Mouse (Mus musculus) heart, embryonic 13.5 days (tissue): Measurements from ENCODE around the gene Bbx. TPM values are rescaled to one million over a fixed set of nuclear protein-coding genes. Genes with fewer than 3 reads are reported as not detected.

Source experiments
- ATAC-seq: fragments of 200-750 bp; cut with Nextera tagmentation; 2 replicates; pipeline ENCODE4 v1.8.0; 2017; ENCODE audit warnings: moderate TSS enrichment; ENCODE audit not compliant: insufficient number of reproducible peaks, low FRiP score, low TSS enrichment; ENCODE audit errors: extremely low read depth
- H3K27ac ChIP-seq: fragments of 300-500 bp; sonication (generic); replicated peaks from 2 replicates; pipeline ENCODE4 v1.5.1; 2015; ENCODE audit warnings: moderate library complexity, mild to moderate bottlenecking, inconsistent platforms
- H3K27me3 ChIP-seq: fragments of 300-500 bp; sonication (generic); replicated peaks from 2 replicates; pipeline ENCODE4 v1.6.1; 2015; ENCODE audit warnings: mild to moderate bottlenecking, inconsistent platforms
- H3K36me3 ChIP-seq: fragments of 300-500 bp; sonication (generic); 2 replicates; pipeline ENCODE4 v1.6.1; 2015; ENCODE audit warnings: mild to moderate bottlenecking, inconsistent platforms
- H3K4me1 ChIP-seq: fragments of 300-500 bp; sonication (generic); 2 replicates; pipeline ENCODE4 v1.6.1; 2015; ENCODE audit warnings: inconsistent platforms
- H3K4me2 ChIP-seq: fragments of 300-500 bp; sonication (generic); 2 replicates; pipeline ENCODE4 v1.6.1; 2015; ENCODE audit warnings: inconsistent platforms, mild to moderate bottlenecking, moderate library complexity
- H3K4me3 ChIP-seq: fragments of 300-500 bp; sonication (generic); 2 replicates; pipeline ENCODE4 v1.5.1; 2015; ENCODE audit warnings: moderate library complexity, mild to moderate bottlenecking, inconsistent platforms
- H3K9ac ChIP-seq: fragments of 300-500 bp; sonication (generic); 2 replicates; pipeline ENCODE4 v1.6.1; 2015; ENCODE audit warnings: inconsistent platforms, mild to moderate bottlenecking, moderate library complexity
- H3K9me3 ChIP-seq: fragments of 300-500 bp; sonication (generic); 2 replicates; pipeline ENCODE4 v1.6.1; 2016; ENCODE audit warnings: inconsistent platforms
- WGBS: fragments of 180-500 bp; shearing (Covaris S2); methylation state at CpG from one replicate; pipeline ENCODE4 v1.1.7; 2015; ENCODE audit warnings: mixed read lengths; 5-methylcytosine and 5-hydroxymethylcytosine counted together
- polyA plus RNA-seq: library from polyadenylated mRNA; unstranded; fragments of >200 nt; fragmentation: Nextera tagmentation; extraction: Ambion mirVana; gene quantifications from 2 replicates; pipeline ENCODE4 v1.2.1, GENCODE M21; 2015

The Bbx gene
- polyA plus RNA-seq, 1 experiment from 2014 or later, result 32.0 TPM

DNA sequence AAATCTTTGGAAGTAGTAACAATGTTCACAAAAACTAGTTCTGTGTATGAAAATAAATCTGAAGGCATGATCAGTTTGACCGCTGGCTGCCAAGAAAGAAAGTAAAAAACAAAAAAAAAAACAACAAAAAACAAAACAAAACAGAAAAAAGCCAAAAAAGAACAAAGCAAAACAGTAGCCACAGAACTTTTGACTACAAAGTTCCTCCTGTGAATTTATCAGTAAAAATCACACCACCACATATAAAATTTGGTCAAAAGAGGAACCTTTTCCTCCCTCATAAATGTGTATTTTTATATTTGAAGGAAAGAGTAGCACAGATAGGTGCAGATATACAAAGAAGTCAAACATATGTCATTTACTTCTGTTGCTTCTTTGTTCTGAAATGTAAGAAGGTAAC, 239.6 kb downstream of the Bbx start:
- no peak overlapping the region for H3K4me3 ChIP-seq
- no peak for ATAC-seq

DNA sequence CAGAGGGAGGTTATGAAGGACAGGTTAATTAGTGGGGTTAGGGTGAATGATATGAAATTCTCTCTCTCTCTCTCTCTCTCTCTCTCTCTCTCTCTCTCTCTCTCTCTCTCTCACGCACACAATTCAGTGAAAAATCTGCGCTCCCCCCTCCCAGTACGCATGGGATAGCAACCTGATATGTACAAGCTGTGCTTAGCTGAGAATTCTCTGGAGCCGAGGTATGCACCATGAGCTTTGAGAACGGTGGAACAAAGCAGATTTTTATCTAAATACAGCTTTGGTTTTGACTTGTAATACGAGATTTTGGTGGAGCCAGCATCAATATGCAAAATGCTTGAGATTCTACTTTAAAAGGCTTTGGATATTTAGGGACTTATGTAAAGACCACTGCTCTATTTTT, 243.1 kb downstream of the Bbx start:
- H3K27me3 ChIP-seq, result no peaks in the 10 kb centered on the region
- H3K27ac ChIP-seq, result no peak overlapping the region
- no peaks in the 10 kb centered on the region for H3K9me3 ChIP-seq
- no peak overlapping the region for H3K4me3 ChIP-seq
- no peak overlapping the region for H3K9ac ChIP-seq
- H3K4me1 ChIP-seq, result peaks cover 35% of the 10 kb centered on the region
- no peak for ATAC-seq
- H3K36me3 ChIP-seq, result peaks cover 10% of the 10 kb centered on the region
- WGBS, result 51% methylated on average over 6 of the region's 6 CpGs
- H3K4me2 ChIP-seq, result no peak overlapping the region

More for the DNA sequence above, 239.6 kb downstream of the Bbx start:
- Histone ChIP-seq H3K9me3 (no peaks in the 10 kb centered on the region), H3K4me2 (no peak overlapping the region), H3K4me1 (peaks cover 13% of the 10 kb centered on the region), H3K9ac (no peak overlapping the region), H3K27ac (no peak overlapping the region), H3K36me3 (peaks cover 35% of the 10 kb centered on the region), H3K27me3 (no peaks in the 10 kb centered on the region)
- WGBS, result 97% methylated on average over 1 of the region's 1 CpGs

DNA sequence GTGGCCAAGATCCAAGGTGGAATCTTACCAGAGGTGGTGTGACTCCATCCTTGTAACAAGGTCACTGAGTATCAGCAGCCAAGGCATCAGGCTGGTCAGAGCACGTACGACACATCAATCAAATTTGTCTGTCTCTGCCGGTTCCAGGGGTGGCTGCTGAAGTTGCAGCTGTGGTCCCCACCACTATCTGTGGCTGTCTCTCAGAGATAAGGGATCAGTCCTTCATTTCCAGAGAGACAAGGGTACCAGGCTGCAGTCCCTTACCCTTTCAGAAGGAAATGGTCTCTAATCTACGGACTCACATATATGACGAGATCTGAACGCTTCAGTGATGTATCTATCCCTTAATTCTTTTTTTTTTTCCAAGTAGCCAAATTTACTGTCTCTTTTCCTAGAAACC, 245.6 kb downstream of the Bbx start:
- WGBS, result 44% methylated on average over 6 of the region's 6 CpGs
- no peak overlapping the region for H3K4me3 ChIP-seq

DNA sequence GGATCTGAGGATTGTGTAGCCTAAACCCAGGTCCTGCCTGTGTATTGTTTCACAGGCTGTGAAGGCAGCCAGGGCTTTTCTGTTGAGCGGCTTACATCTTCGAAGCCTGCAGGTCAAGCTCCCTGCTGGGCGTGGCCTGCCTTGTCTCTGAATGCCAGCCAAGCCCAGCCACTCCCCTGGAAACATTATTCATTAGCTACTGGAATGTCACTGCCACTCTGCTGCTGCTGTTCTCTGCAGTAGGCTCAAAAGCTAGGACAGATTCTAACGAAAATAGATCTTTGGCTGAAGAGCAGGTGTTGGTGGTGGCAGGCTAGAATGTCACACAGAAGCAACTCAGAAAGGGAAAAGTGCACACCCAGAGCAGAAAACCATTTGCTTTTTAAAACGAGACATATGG, 247.1 kb downstream of the Bbx start:
- H3K36me3 ChIP-seq, result no peaks in the 10 kb centered on the region
- peak overlapping the region; percentile 65 for H3K27ac ChIP-seq
- WGBS, result 10% methylated on average over 5 of the region's 5 CpGs
- no peak overlapping the region for H3K4me3 ChIP-seq
- no peaks in the 10 kb centered on the region for H3K9me3 ChIP-seq
- H3K9ac ChIP-seq, result no peak overlapping the region
- H3K4me1 ChIP-seq, result peaks cover 29% of the 10 kb centered on the region
- H3K27me3 ChIP-seq, result no peaks in the 10 kb centered on the region
- 0 out of 2 replicates have a peak, but pooled peaks have one; percentile 46 for ATAC-seq
- H3K4me2 ChIP-seq, result peak overlapping the region; percentile 33; the same call in 1 of the 2 replicates

More for the DNA sequence above, 245.6 kb downstream of the Bbx start:
- Histone ChIP-seq H3K4me1 (peaks cover 29% of the 10 kb centered on the region), H3K9me3 (no peaks in the 10 kb centered on the region), H3K9ac (no peak overlapping the region), H3K36me3 (no peaks in the 10 kb centered on the region), H3K4me2 (no peak overlapping the region), H3K27me3 (no peaks in the 10 kb centered on the region), H3K27ac (no peak overlapping the region)
- ATAC-seq, result no peak

DNA sequence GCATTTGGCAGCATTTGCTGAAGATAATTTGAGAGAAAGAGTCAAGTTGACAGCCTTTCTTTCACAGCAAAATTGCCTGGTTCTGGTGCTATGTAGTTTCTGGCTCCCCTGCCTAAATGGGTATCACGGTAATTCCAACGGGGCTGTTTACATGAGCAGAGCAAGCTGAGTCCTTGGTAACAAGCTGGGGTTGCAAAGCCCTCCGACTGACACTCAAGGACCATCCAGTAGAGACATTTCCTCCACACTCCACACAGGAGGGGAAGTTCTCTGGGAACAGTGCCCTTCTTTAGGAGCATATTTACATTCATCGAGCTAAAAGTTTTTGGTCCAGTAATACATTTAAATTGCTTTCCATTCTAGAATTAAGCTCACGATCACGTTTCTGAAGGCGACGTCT, 249.2 kb downstream of the Bbx start:
- Histone ChIP-seq H3K9me3 (no peaks in the 10 kb centered on the region), H3K4me1 (peaks cover 26% of the 10 kb centered on the region), H3K9ac (no peak overlapping the region), H3K4me2 (no peak overlapping the region), H3K27ac (no peak overlapping the region), H3K27me3 (no peaks in the 10 kb centered on the region), H3K36me3 (no peaks in the 10 kb centered on the region), H3K4me3 (no peak overlapping the region)
- 65% methylated on average over 8 of the region's 8 CpGs for WGBS
- no peak for ATAC-seq

DNA sequence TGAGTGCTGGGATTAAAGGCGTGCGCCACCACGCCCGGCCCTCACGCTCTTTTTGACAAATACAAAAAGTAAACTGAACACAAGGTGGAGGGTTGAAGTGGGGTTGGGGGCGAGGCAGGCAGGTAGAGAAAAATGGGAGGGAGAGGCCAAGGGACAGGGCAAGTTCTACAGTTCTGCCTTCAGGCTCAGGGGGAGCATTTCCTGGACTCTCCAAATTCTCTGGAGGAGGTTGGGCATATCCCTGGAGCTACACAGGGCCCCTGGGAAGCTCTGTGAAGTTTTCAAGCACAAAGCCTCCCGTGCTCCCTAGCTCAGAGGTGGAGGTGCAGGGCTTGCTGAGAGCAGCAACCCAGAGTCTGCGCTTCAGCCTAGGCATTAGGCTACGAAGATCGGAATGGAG, 249.6 kb downstream of the Bbx start:
- Histone ChIP-seq H3K9ac (no peak overlapping the region), H3K27ac (no peak overlapping the region), H3K4me1 (peaks cover 26% of the 10 kb centered on the region), H3K27me3 (no peaks in the 10 kb centered on the region), H3K36me3 (no peaks in the 10 kb centered on the region), H3K4me2 (no peak overlapping the region), H3K9me3 (no peaks in the 10 kb centered on the region), H3K4me3 (no peak overlapping the region)
- WGBS, result 70% methylated on average over 10 of the region's 10 CpGs
- ATAC-seq, result no peak

DNA sequence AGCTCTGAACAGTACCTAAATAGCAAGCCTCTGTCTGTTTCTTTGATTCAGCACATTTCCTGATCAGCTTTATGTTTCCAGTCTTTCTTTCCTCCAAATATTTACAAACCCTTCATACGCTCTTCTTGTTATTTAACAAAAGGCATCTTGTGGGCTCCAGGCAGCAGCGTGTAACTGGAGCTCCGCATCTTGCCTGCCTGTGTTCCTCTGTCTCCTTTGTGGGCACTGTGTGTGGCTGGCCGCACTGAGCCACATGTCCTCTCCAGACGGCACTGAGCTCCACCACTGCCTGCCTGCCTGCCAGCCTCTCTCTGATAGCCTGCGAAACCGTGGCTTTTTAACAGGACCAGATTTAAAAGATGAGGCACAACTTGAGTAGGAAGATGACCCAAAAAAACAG, 259.4 kb downstream of the Bbx start:
- H3K27ac ChIP-seq, result no peak overlapping the region
- WGBS, result 63% methylated on average over 7 of the region's 7 CpGs
- H3K36me3 ChIP-seq, result no peaks in the 10 kb centered on the region
- no peak overlapping the region for H3K4me3 ChIP-seq
- H3K9ac ChIP-seq, result no peak overlapping the region
- no peaks in the 10 kb centered on the region for H3K9me3 ChIP-seq
- no peaks in the 10 kb centered on the region for H3K4me1 ChIP-seq
- H3K4me2 ChIP-seq, result no peak overlapping the region
- no peak for ATAC-seq
- no peaks in the 10 kb centered on the region for H3K27me3 ChIP-seq

DNA sequence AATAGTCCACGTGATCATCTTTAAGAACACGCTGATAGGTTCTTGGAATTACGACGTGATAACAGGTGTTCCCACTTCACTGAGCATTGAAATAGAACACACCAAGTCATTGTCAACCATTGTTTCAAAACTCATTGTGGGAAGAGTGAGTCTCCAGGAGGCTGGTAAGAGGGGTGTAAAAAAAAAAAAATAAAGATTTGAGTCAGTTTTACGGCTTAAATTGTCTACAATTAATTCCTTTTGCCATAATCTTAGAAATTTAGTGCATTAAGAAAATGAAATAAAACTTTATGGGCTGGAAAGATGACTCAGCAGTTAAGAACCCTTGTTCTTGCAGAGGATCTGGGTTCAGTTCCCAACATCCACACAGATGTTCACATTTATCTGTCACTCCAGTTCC, 261.4 kb downstream of the Bbx start:
- Histone ChIP-seq H3K4me2 (no peak overlapping the region), H3K4me3 (no peak overlapping the region), H3K27me3 (no peaks in the 10 kb centered on the region), H3K36me3 (no peaks in the 10 kb centered on the region), H3K9me3 (no peaks in the 10 kb centered on the region), H3K27ac (no peak overlapping the region), H3K9ac (no peak overlapping the region), H3K4me1 (no peaks in the 10 kb centered on the region)
- WGBS, result 84% methylated on average over 5 of the region's 5 CpGs
- ATAC-seq, result no peak

DNA sequence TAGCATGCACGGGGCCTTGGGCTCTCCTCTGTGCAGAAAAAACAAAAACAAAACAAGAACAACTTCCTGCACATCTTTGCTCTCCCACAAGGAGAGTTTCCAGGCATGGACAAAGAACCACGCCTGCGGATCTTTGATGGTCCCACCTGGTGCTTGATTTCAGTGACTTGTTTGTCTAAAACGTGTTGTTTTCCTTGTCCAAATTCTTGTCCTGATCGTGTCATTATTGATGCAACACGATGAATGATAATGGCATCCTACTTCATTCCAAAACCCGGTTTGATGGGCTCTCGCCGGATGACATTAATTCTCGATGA, 264.2 kb downstream of the Bbx start:
- Histone ChIP-seq H3K4me2 (no peak overlapping the region), H3K4me1 (no peaks in the 10 kb centered on the region), H3K27ac (no peak overlapping the region), H3K36me3 (no peaks in the 10 kb centered on the region), H3K9me3 (no peaks in the 10 kb centered on the region), H3K27me3 (no peaks in the 10 kb centered on the region), H3K4me3 (no peak overlapping the region), H3K9ac (no peak overlapping the region)
- 75% methylated on average over 10 of the region's 10 CpGs for WGBS
- ATAC-seq, result no peak

DNA sequence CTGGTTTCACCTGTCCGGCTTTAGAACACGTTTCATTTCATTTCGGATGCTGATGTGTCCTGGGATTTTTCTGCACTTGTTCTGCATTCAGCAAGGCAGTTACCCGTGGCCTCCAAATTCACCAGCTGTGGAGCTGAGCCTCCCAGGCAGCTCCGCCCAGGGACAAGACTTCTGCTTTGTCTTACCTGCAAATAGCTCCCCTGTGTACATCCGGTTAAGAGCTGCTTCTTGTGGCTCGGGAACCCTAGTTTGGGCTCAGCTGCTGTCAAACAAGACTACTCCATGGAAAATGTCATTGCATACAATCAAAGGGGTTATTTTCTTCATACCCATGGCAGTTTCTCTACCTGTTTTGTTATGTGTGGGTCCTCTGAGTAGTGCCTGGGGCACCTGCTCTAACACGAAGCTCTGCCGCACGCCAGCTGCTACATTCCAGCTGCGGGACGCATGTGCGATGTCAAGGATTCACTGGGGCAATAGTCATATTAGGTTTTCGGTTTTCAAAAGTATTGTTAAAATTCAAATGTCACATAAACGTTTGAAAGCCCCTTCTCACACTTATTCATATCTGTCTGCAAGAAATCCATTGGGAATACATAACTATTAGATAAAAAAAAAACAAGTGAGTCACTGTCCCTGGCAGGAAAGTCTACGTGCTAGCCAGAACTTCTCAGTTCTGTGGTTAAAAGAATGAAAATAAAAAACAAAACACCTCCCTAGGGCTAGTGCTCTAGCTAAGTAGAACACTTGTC, 264.8 kb downstream of the Bbx start:
- no peaks in the 10 kb centered on the region for H3K27me3 ChIP-seq
- no peaks in the 10 kb centered on the region for H3K36me3 ChIP-seq
- no peak overlapping the region for H3K27ac ChIP-seq
- no peak overlapping the region for H3K4me3 ChIP-seq
- WGBS, result 74% methylated on average over 16 of the region's 16 CpGs
- H3K9me3 ChIP-seq, result no peaks in the 10 kb centered on the region
- no peaks in the 10 kb centered on the region for H3K4me1 ChIP-seq
- no peak overlapping the region for H3K9ac ChIP-seq
- no peak overlapping the region for H3K4me2 ChIP-seq
- no peak for ATAC-seq

DNA sequence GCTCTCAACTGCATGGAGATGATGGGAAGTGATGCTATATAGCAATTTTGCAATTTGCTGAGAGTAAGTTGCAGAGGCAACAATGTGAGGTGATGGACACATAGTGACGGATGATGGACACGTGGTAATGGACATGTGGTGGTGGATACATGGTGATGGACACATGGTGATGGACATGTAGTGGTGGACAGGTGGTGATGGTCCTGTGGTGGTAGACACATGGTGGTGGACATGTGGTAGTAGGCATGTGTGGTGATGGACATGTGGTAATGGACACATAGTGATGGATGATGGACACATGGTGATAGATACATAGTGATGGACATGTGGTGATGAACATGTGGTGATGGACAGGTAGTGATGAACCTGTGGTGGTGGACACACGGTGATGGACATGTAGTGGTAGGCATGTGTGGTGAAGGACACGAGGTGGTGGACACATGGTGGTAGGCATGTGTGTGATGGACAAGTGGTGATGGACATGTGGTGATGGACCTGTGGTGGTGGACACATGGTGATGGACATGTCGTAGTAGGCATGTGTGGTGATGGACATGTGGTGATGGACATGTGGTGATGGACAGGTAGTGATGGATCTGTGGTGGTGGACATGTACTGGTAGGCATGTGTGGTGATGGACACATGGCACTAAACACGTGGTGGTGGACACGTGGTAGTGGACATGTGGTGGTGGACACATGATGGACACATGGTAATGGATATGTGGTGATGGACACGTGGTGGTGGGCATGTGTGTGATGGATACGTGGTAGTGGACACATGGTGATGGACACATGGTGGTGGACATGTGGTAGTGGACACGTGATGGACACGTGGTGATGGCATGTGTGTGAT, 271.5 kb downstream of the Bbx start:
- H3K36me3 ChIP-seq, result no peaks in the 10 kb centered on the region
- WGBS, result 89% methylated on average over 11 of the region's 11 CpGs
- no peaks in the 10 kb centered on the region for H3K27me3 ChIP-seq
- H3K9ac ChIP-seq, result no peak overlapping the region
- ATAC-seq, result no peak; the same call in 1 of the 2 replicates
- H3K4me1 ChIP-seq, result no peaks in the 10 kb centered on the region
- H3K4me2 ChIP-seq, result no peak overlapping the region
- H3K27ac ChIP-seq, result no peak overlapping the region
- H3K4me3 ChIP-seq, result no peak overlapping the region
- H3K9me3 ChIP-seq, result no peaks in the 10 kb centered on the region

DNA sequence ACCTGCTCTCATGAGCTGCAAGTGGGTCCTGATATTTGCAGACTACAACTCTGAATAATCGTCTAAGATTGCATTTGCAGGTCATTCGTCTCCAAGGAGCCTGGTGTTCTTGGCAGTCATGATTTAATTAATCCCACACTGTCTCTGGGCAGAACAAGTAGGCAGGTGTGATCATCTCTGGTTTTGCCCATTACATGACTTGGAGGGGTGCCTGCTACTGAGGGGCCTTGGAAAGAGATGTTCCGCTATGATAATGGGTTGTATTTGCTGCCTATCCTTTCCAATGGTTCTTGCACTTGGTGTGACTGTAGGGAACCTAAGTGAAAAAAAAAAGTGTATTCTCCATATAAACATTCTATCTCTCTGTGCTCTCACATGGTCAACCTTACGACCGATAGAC, 273.6 kb downstream of the Bbx start:
- H3K36me3 ChIP-seq, result no peaks in the 10 kb centered on the region

More for the DNA sequence above, 273.6 kb downstream of the Bbx start:
- Histone ChIP-seq H3K27ac (no peak overlapping the region), H3K4me1 (no peaks in the 10 kb centered on the region), H3K9me3 (no peaks in the 10 kb centered on the region), H3K4me3 (no peak overlapping the region), H3K4me2 (no peak overlapping the region), H3K9ac (no peak overlapping the region), H3K27me3 (no peaks in the 10 kb centered on the region)
- 84% methylated on average over 5 of the region's 5 CpGs for WGBS
- no peak for ATAC-seq
